Mouse (Mus musculus) erythroblast, embryonic 14.5 days (primary cell): ENCODE measurements around the gene Rab30.

Source experiments
- GATA1 ChIP-seq: IDR thresholded peaks from 2 replicates; pipeline ENCODE4 v1.6.1; 2012; ENCODE audit warnings: low read length, inconsistent platforms, mixed read lengths
- TAL1 ChIP-seq: IDR thresholded peaks from 3 replicates; pipeline ENCODE4 v1.6.1; 2012; ENCODE audit warnings: low read length, inconsistent platforms, mixed read lengths

DNA sequence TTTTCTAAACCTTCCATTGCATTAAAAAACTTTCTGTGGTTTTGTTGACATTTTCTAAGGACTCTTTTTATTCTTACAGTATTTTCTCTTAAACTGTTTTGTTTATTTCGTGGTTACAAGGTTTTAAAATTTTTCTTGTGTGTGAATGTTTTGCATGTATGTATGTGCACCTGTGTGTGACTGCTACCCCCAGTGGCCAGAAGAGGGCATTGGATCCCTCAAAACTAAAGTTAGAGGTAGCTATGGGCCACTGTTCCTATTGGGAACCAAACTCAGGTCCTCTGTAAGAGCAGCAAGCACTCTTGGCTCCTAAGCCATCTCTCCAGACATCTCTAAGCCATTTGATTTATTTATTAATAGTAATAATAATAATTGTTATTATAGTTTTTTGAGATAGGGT lies 40.0 kb downstream of the Rab30 start:
- no peak for TF ChIP-seq TAL1
- TF ChIP-seq GATA1, result no peak
